Mouse (Mus musculus): ENCODE data around the gene Bcl6b. TPM values are rescaled to one million over a fixed set of nuclear protein-coding genes. Genes with fewer than 3 reads are reported as not detected.
A peak's percentile ranks its signal among the peaks of the same experiment; 100 is the strongest.

Gene Bcl6b
- polyA plus RNA-seq, 1 experiment from 2014 or later = 18.1 TPM

DNA sequence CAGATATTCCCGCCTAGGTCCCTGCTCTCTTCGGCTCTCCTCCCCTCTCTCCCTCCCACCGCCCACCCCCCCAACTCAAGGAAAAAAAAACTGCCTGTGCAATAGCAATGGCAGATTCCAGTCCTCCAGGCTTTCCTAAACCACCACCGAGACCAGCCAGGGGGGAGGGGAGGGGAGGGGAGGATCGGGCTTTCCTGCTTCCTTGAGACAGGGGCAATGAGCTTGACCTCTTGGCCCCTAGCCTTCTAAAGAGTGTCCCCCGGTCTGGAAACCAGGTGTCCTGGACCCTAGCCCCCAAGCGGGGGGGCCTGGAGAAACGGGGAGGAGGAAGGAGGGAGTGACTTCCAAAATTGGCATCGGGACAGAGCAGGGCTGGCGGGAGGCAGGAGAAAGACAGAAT lies 2.9 kb upstream of the Bcl6b start:
- Histone ChIP-seq H3K4me3 (peak overlapping the region; percentile 54), H3K36me3 (peaks cover 13% of the 10 kb centered on the region; the same call in 1 of the 2 replicates), H3K27ac (peak overlapping the region; percentile 60; the same call in 1 of the 2 replicates), H3K4me1 (replicated peaks) (peaks cover 54% of the 10 kb centered on the region), H3K27me3 (peaks cover 27% of the 10 kb centered on the region), H3K4me2 (peak overlapping the region; percentile 67), H3K9ac (peak overlapping the region; percentile 49), H3K9me3 (replicated peaks) (no peaks in the 10 kb centered on the region)
- WGBS = 3% methylated on average over 9 of the region's 10 CpGs
- ATAC-seq (replicated peaks; ENCODE audit: insufficient number of reproducible peaks, insufficient read depth, low FRiP score, low read depth) = no peak

DNA sequence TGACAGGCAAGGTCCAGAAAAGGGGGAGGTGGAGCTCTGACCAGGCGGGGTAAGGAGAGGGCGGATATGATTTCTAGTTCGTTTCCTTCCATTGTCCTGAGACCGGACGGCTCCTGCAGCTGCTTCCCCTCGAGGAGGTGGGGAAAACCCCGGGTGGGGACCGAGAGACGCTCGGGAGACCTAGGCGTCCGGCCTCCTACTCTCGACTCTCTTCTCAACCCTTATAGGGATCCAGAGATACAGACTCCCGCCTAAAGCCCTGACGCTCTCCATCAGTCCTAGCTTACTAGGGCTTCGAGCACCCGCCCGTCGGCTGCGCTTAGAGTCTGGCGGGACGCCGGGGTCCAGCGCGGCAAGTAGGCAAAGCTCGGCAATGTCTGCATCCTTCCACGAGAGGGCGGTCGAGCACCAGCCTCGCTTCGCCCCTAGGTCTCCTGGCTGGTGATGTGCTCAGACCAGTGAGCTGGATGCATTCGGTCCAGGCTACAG lies 685 bp upstream of the Bcl6b start:
- Histone ChIP-seq H3K4me3 (peak overlapping the region; percentile 49), H3K27me3 (peaks cover 49% of the 10 kb centered on the region), H3K9ac (peak overlapping the region; percentile 18; the same call in 1 of the 2 replicates), H3K27ac (peak overlapping the region; percentile 86), H3K36me3 (peaks cover 7% of the 10 kb centered on the region; the same call in 1 of the 2 replicates), H3K4me2 (peak overlapping the region; percentile 60), H3K9me3 (replicated peaks) (no peaks in the 10 kb centered on the region), H3K4me1 (replicated peaks) (peaks cover 58% of the 10 kb centered on the region)
- peak; percentile 72 for ATAC-seq (replicated peaks; ENCODE audit: insufficient number of reproducible peaks, insufficient read depth, low FRiP score, low read depth)
- under 1% methylated on average over 32 of the region's 32 CpGs for WGBS

DNA sequence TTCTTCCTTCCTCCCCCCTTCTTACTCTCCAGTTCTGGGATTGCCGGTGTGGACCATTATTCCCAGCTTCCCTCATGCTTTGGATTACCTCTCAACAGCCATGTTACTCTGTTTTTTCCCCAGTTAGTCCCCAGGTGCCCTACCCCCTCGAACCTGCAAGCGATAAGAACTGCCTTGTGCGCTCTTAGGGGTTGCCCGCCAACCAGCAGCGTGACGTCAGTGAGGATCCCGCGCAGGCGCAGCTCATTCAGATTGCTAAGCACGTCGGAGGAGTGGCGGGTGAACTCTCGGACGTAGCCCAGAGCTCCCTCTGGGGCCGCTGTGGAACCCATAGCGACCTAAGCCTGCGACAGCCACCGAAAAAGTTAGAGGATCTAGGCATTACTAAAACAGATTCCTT lies 770 bp downstream of the Bcl6b start:
- Histone ChIP-seq H3K4me2 (peak overlapping the region; percentile 60), H3K27me3 (peaks cover 56% of the 10 kb centered on the region), H3K9ac (peak overlapping the region; percentile 54), H3K36me3 (no peaks in the 10 kb centered on the region), H3K9me3 (replicated peaks) (no peaks in the 10 kb centered on the region), H3K4me1 (replicated peaks) (peaks cover 53% of the 10 kb centered on the region), H3K4me3 (peak overlapping the region; percentile 49), H3K27ac (peak overlapping the region; percentile 86)
- peak; percentile 37; the same call in 1 of the 2 replicates for ATAC-seq (replicated peaks; ENCODE audit: insufficient number of reproducible peaks, insufficient read depth, low FRiP score, low read depth)
- 1% methylated on average over 19 of the region's 19 CpGs for WGBS

DNA sequence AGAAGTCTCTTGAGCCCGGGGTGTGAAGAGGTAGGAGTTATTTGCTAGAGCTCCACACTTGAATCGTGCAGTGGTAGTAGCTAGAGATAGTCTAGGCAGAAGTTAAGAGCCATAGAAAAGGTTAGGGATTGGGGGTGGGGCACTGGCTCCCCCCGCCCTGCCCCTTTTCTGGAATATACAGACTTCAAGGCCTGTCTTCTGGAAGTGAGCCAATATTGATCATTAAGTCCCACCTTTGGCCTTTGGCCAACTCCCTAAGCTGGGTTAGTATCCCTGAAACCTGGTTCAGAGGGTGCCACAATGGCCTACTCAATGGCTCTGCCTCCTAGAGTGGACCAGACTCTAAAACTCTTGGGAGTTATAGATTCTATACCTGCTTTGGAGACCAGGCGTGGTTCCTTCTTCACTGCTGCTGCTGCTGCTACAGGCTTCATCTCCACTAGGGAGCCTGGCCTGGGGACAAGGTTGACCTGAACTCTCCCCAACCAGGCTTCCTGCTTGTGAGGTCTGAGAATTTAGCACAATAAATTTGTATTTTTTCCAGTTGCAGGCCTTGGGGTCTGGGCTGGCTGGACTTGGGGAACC lies 1.8 kb downstream of the Bcl6b start:
- no peak for ATAC-seq (replicated peaks; ENCODE audit: insufficient number of reproducible peaks, insufficient read depth, low FRiP score, low read depth)
- Histone ChIP-seq H3K9me3 (replicated peaks) (no peaks in the 10 kb centered on the region), H3K4me2 (peak overlapping the region; percentile 60), H3K27ac (0 out of 2 replicates have a peak overlapping the region, but pooled peaks have one; percentile 86), H3K9ac (peak overlapping the region; percentile 54; the same call in 1 of the 2 replicates), H3K4me1 (replicated peaks) (peaks cover 47% of the 10 kb centered on the region), H3K27me3 (peaks cover 60% of the 10 kb centered on the region), H3K36me3 (no peaks in the 10 kb centered on the region), H3K4me3 (peak overlapping the region; percentile 49)
- WGBS = 74% methylated on average over 4 of the region's 4 CpGs

DNA sequence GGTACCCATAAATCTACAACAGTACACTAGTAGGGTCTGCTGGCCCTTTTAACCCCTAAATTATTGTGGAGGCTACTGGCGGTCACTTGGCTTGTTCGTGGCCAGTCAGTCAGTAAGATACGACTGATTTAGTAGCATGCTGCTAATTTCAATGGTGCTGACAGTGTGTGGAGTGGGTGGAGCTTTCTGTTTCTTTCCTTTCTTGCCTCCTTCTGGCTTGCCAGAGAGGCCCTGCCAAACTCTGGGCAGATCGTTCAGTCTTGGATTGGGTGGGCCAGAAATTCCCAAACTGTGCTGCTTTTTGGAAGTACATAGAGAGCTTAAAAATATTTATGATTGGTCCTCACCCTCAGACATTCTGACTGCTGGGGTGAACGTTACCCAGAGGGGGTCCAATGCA lies 2.5 kb downstream of the Bcl6b start:
- peaks cover 46% of the 10 kb centered on the region for H3K4me1 ChIP-seq (replicated peaks)
- no peak for ATAC-seq (replicated peaks; ENCODE audit: insufficient number of reproducible peaks, insufficient read depth, low FRiP score, low read depth)
- H3K4me2 ChIP-seq = peak overlapping the region; percentile 60
- peaks cover 60% of the 10 kb centered on the region for H3K27me3 ChIP-seq
- no peaks in the 10 kb centered on the region for H3K36me3 ChIP-seq
- no peaks in the 10 kb centered on the region for H3K9me3 ChIP-seq (replicated peaks)
- H3K9ac ChIP-seq = peak overlapping the region; percentile 20; the same call in 1 of the 2 replicates
- peak overlapping the region; percentile 49 for H3K4me3 ChIP-seq
- H3K27ac ChIP-seq = peak overlapping the region; percentile 24; the same call in 1 of the 2 replicates
- 32% methylated on average over 5 of the region's 5 CpGs for WGBS

DNA sequence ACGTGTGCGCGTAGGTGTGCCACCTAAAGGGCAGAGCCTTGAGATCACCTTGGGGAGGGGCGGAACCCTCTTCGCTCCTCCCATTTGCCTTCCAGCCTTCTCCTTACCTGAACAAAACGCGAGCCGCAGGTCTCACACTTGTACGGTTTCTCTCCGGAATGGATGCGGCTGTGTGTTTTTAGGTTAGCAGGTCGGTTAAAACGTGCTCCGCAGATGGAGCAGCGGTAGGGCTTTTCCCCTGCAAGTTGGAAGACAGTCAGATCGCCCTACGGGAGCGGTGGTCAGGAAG lies 3.1 kb downstream of the Bcl6b start:
- H3K9ac ChIP-seq = peak overlapping the region; percentile 20
- peak overlapping the region; percentile 49 for H3K4me3 ChIP-seq
- H3K36me3 ChIP-seq = no peaks in the 10 kb centered on the region
- H3K27ac ChIP-seq = peak overlapping the region; percentile 24
- WGBS = 10% methylated on average over 18 of the region's 18 CpGs
- ATAC-seq (replicated peaks; ENCODE audit: insufficient number of reproducible peaks, insufficient read depth, low FRiP score, low read depth) = no peak
- H3K4me2 ChIP-seq = peak overlapping the region; percentile 60
- H3K9me3 ChIP-seq (replicated peaks) = no peaks in the 10 kb centered on the region
- peaks cover 60% of the 10 kb centered on the region for H3K27me3 ChIP-seq
- peaks cover 52% of the 10 kb centered on the region for H3K4me1 ChIP-seq (replicated peaks)

DNA sequence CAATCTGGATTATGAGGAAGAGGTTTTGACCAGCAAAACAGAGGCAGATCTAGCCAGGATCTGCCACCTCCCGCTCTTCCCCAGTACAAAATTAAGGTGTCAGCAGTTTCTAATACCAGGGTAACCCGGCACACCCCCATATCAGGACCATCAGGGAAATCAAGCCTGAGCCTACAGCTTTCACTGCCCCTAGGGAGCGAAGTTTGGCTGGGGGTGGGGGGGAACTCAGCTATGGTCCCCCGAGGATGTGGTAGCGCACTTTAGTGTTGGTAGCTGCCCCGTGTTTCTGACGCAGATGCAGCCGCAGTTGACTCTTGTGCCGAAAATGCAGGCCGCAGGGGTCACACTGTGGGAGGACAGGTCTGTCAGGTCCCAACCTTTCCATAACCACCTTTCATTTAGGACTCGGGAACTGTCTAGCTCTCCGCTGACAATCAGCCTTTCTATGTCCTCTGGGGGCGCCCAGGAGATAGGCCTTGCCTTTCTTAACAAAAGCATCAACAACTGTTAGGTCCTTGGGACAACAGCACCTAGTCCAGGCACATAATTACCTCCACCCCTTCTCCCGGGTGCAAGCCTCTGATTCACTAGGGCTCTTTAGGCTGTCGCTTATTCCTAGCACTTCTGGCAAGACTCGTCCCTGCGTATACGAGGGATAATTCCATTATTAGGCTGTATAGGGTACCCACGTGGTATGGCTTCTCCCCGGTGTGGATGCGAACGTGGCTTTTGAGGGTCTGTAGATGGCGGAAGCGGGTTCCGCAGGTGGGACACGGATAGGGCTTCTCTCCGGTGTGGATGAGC lies 3.6 kb downstream of the Bcl6b start:
- no peak for ATAC-seq (replicated peaks; ENCODE audit: insufficient number of reproducible peaks, insufficient read depth, low FRiP score, low read depth)
- H3K4me1 ChIP-seq (replicated peaks) = peaks cover 56% of the 10 kb centered on the region
- peak overlapping the region; percentile 20 for H3K9ac ChIP-seq

DNA sequence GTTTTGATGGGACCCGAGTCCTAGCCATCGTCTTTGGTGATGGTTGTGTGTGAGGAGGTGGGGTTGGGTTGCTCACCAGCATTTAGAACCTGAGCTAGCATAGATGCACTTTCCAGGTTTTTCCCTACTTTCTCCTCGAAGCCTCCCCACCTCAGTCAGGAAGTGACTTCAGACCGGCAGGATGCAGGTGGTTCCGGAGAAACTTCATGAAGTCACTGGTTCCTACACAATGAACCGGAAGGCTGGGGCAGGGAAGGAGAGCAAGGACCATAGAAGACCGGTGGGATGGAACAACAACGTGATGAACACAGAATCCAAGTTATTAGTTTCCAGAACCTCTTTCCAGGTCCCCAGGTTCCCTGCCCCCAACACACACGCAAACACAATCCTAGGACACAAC lies 5.9 kb downstream of the Bcl6b start:
- peak overlapping the region; percentile 67 for H3K27ac ChIP-seq
- no peak overlapping the region for H3K9ac ChIP-seq
- H3K4me3 ChIP-seq = no peak overlapping the region; the same call in 1 of the 2 replicates
- no peak for ATAC-seq (replicated peaks; ENCODE audit: insufficient number of reproducible peaks, insufficient read depth, low FRiP score, low read depth)
- no peaks in the 10 kb centered on the region for H3K36me3 ChIP-seq
- H3K27me3 ChIP-seq = peaks cover 44% of the 10 kb centered on the region
- H3K4me1 ChIP-seq (replicated peaks) = peaks cover 47% of the 10 kb centered on the region
- peak overlapping the region; percentile 42 for H3K4me2 ChIP-seq
- no peaks in the 10 kb centered on the region for H3K9me3 ChIP-seq (replicated peaks)
- WGBS = 67% methylated on average over 9 of the region's 9 CpGs

More for the DNA sequence above, 3.6 kb downstream of the Bcl6b start:
- H3K27me3 ChIP-seq = peaks cover 60% of the 10 kb centered on the region
- WGBS = 21% methylated on average over 27 of the region's 27 CpGs
- H3K4me2 ChIP-seq = peak overlapping the region; percentile 60
- peak overlapping the region; percentile 24 for H3K27ac ChIP-seq
- H3K36me3 ChIP-seq = no peaks in the 10 kb centered on the region
- H3K9me3 ChIP-seq (replicated peaks) = no peaks in the 10 kb centered on the region
- H3K4me3 ChIP-seq = peak overlapping the region; percentile 49

DNA sequence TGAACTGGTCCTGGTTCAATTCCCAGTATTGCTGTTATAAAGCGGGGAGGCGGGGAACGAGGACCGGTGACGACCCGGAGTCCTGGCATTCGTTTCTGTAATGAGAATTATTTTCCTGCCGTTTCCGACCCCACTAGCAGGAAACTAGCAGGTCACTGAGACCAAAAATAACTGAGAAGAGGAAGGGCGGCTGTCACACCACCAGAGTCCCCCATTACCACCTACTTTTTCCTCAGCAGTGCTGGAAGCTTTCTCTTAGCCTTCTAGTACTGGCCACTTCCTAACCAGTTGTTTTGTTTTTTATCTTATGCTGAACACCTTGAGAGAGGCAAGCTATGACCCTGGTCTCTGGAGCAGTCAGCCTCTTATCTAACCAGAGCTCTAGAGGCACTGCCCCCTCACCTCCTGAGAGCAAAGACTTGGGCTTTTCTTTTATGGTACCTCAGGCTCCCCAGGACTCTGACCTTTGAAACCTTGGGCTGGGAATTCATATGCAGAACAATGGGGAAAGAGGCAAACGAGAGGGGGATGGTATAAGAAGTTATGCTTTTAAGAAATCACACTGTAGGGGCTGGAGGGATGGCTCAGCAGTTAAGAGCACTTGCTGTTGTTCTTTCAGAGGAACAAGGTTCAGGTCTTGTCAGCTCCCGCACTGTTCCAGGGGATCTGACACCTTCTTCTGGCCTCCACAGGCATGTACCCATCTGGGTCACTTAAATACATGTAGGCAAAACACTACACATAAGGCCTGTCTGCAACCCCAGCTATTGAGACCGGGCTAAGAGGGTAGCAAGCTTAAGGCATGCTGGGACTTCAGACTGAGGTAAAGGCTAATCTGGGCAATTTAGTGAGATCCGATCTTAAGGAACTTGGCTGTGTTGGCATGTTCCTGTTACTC lies 7.7 kb downstream of the Bcl6b start:
- no peaks in the 10 kb centered on the region for H3K36me3 ChIP-seq
- no peak for ATAC-seq (replicated peaks; ENCODE audit: insufficient number of reproducible peaks, insufficient read depth, low FRiP score, low read depth)
- no peaks in the 10 kb centered on the region for H3K9me3 ChIP-seq (replicated peaks)
- peaks cover 32% of the 10 kb centered on the region for H3K4me1 ChIP-seq (replicated peaks)
- H3K9ac ChIP-seq = peak overlapping the region; percentile 53
- peaks cover 32% of the 10 kb centered on the region for H3K27me3 ChIP-seq
- 13% methylated on average over 14 of the region's 14 CpGs for WGBS
- H3K4me2 ChIP-seq = peak overlapping the region; percentile 97
- H3K27ac ChIP-seq = peak overlapping the region; percentile 85
- H3K4me3 ChIP-seq = peak overlapping the region; percentile 63

DNA sequence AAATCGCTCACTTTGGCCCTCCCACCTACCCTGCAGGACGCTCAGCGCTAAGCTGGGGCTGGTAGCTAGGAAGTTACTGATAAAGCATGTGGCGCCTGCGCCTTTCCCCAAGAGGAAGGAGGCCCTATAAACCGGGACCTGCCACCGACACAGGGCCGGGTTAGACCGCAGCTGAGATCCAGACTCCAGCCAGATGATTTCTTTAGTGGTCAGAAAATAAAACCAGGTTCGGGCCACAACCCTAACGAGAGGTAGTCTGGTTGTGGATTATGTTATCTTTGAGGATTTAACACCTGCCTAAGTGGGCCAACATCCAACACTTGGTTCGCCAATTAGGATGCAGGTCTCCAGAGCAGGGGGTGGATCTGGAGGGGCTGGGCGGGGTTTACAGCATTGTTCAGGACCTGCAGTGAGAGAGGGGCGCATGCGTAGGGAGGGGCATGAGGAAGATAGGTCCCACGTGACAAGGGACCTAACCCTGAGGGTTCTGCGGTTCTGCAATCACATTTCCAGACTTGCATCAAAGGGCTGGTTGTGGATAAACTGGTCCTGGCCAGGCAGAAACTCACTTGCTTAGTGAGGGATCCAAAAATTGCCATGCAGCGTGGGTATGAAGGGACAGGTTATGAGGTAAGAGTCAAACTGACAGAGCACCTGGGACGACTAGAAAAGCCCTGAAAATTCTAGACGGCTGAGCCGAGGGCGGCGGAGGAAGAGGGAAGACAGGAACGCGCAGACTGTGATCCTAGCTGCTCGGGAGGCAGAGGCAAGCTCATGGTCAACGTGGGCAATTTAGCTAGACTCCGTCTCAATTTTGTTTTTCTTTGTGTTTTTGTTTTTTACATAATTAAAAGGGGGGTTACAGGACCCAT lies 8.6 kb downstream of the Bcl6b start, which contains the start of gene Slc16a13:
TSS of gene Slc16a13 (minus strand) at position 334 of the 872 bp plus-strand sequence.
- H3K9ac ChIP-seq = peak within 1 kb of the TSS; percentile 69
- peak within 1 kb of the TSS; percentile 63 for H3K4me3 ChIP-seq
- ATAC-seq (replicated peaks; ENCODE audit: insufficient number of reproducible peaks, insufficient read depth, low FRiP score, low read depth) = peak; percentile 91
- H3K4me2 ChIP-seq = peak within 1 kb of the TSS; percentile 97
- H3K27ac ChIP-seq = peak within 1 kb of the TSS; percentile 85
- peaks cover 24% of the 10 kb centered on the region for H3K4me1 ChIP-seq (replicated peaks)
- WGBS = under 1% methylated on average over 28 of the region's 28 CpGs
- H3K36me3 ChIP-seq = no peaks in the 10 kb centered on the region
- no peaks in the 10 kb centered on the region for H3K9me3 ChIP-seq (replicated peaks)
- H3K27me3 ChIP-seq = peaks cover 32% of the 10 kb centered on the region

Measured in heart, embryonic 15.5 days (tissue).